Mouse (Mus musculus): ENCODE data around the gene Olfr691. TPM values are rescaled to one million over a fixed set of nuclear protein-coding genes. Genes with fewer than 3 reads are reported as not detected.
A peak's percentile ranks its signal among the peaks of the same experiment; 100 is the strongest.

Gene Olfr691
- total RNA-seq, 2 experiments from 2014 or later = not detected

DNA sequence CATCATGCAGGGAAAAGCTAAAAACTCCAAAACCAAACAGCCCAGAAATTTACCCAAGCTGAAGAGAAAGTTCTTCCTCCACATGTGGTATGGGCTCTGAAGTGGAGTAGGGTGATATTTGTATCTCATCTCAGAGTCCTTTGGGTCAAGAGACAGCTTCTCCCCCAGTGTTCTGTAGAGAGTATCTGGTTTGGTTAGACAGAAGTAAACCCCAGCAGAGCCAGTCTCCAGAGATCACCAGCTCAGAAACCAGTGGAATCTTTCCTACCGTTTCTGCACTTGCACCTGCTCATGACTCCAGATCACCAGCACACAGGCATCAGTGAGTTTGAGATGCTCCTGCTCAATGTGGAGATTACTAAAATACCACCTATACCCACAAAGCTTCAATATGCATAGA, 8.1 kb downstream of the Olfr691 start, which contains the start of gene Olfr690:
Gene Olfr690, minus strand, starts transcription at position 101 of the 400 bp plus-strand sequence.
- no peak for TF ChIP-seq CTCF (IDR thresholded peaks at IDR 0.05)
- no peak within 1 kb of the TSS for H3K4me3 ChIP-seq
- DNase-seq = no peak
- intact Hi-C loops (cut with DNase I) = no loop called here
- H3K27ac ChIP-seq = no peak within 1 kb of the TSS

DNA sequence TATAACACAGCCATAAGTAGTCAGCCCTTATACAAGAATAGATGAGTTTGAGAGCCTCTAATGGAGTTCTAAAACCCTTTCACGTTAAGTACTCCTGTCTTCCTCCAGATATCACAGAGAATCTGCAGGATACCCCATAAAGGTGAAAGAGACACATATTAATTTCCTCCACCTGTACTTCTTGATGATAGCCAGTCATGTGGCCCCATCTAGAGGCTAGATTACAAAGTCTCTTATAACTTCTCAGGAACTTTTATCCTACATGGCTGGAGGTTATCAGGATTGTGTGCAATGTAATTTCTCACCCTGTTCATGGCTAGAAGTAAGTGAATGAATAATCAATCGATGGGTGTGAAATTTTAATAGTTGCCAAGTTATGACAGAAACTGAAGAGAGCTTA, 16.8 kb downstream of the Olfr691 start:
- intact Hi-C loops (cut with DNase I) = no loop called here
- no peak overlapping the region for H3K4me3 ChIP-seq
- no peak overlapping the region for H3K27ac ChIP-seq
- peak; percentile 30 for TF ChIP-seq CTCF (IDR thresholded peaks at IDR 0.05)
- no peak for DNase-seq

DNA sequence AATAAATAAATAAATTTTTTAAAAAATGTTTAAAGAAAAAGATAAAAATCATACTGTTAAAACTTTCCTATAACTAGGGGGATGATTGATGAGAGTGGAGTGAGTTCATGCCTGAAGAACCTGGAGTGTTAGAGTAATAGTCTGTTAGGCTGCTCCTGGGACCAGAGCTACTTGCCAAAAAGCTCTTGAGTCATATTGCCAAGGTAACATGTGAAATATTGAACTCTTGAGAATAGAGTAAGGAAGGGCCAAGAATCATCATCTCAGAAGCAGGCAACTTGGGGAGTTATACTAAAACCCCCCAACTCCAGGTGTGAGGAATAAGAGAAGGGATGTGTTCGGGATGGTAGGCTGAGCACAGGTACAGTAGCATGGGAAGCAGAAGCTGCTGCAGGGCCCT, 31.2 kb downstream of the Olfr691 start, which contains the start of gene Olfr689:
Gene Olfr689, plus strand, starts transcription at position 301 of the 400 bp plus-strand sequence.
- DNase-seq = no peak
- no peak for TF ChIP-seq CTCF (IDR thresholded peaks at IDR 0.05)
- intact Hi-C loops (cut with DNase I) = no loop called here
- Histone ChIP-seq H3K4me3 (no peak within 1 kb of the TSS), H3K27ac (no peak within 1 kb of the TSS)

DNA sequence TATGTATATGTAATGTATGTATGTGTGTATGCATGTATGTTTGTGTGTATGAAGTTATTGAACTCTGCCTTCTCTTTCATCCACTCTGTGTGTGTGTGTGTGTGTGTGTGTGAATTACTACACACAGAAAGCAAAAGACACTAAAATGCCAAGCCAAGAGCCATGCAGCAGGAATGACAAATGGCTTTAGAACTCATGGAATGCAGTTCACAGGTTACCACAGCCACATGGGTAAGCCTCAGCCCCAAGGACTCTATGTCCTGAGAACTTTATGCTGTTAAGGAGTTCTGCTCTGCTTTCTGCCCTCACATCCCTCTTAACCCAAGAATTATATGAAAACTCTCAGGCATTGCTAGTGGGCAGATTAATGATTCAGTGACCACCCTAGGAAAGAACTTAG, 52.0 kb downstream of the Olfr691 start:
- intact Hi-C loops (cut with DNase I) = no loop called here
- DNase-seq = no peak
- Histone ChIP-seq H3K27ac (no peak overlapping the region), H3K4me3 (no peak overlapping the region)
- no peak for TF ChIP-seq CTCF (IDR thresholded peaks at IDR 0.05)

DNA sequence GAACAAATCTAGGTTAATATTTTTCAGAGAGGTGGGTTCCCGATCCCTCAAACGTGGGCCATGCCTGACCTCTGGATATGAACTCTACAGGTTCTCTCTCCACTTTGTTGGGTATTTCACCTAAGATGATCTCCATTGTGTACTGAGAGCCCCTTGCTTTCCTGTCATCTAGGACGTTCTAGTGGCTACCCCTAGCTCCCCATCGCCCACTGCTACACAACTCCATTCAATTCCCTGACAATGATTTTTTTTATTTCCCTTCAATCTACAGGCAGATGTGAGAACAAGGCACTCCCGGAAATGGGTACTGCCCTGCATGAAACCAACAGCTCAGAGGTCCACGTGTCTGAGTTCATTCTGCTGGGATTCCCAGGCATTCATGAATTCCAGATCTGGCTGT, 54.3 kb downstream of the Olfr691 start, which contains the start of gene Olfr688:
Gene Olfr688, plus strand, starts transcription at position 301 of the 400 bp plus-strand sequence.
- DNase-seq = no peak
- no peak within 1 kb of the TSS for H3K27ac ChIP-seq
- intact Hi-C loops (cut with DNase I) = no loop called here
- no peak within 1 kb of the TSS for H3K4me3 ChIP-seq
- TF ChIP-seq CTCF (IDR thresholded peaks at IDR 0.05) = no peak

Other genes starting within 250 kb of the Olfr691 start
- not detected for gene Olfr680-ps1, start 249.5 kb downstream of the Olfr691 start, total RNA-seq (2021)
- gene Olfr681, start 225.4 kb downstream of the Olfr691 start, total RNA-seq (2021) = not detected
- gene Olfr683, start 195.3 kb downstream of the Olfr691 start, total RNA-seq (2021) = not detected
- gene Olfr684, start 178.6 kb downstream of the Olfr691 start, total RNA-seq (2021) = not detected
- gene Olfr685, start 156.3 kb downstream of the Olfr691 start, total RNA-seq (2021) = not detected
- gene Olfr686, start 134.8 kb downstream of the Olfr691 start, total RNA-seq (2021) = not detected
- not detected for gene Olfr688, start 54.2 kb downstream of the Olfr691 start, total RNA-seq (2021)
- gene Olfr689, start 31.1 kb downstream of the Olfr691 start, total RNA-seq (2021) = not detected
- not detected for gene Olfr690, start 8.2 kb downstream of the Olfr691 start, total RNA-seq (2021)
- gene Olfr692, start 26.0 kb upstream of the Olfr691 start, total RNA-seq (2021) = not detected
- gene Gm5901, start 32.8 kb upstream of the Olfr691 start, total RNA-seq (2021) = not detected
- 10 to 100 TPM in 1 of 2 experiments, 1 to 10 TPM in 1; 9.8 to 10.8 TPM for gene Fam160a2, start 57.8 kb upstream of the Olfr691 start, total RNA-seq (2021)
- gene Cnga4, start 62.3 kb upstream of the Olfr691 start, total RNA-seq (2021) = not detected
- gene Cckbr, start 83.5 kb upstream of the Olfr691 start, total RNA-seq (2021) = not detected
- 10 to 100 TPM in 1 of 2 experiments, 1 to 10 TPM in 1; 7.6 to 12.7 TPM for gene Cavin3, start 140.0 kb upstream of the Olfr691 start, total RNA-seq (2021)
- gene Smpd1, start 212.1 kb upstream of the Olfr691 start, total RNA-seq (2021) = 10 to 100 TPM; 53.4 to 56.8 TPM
- gene Apbb1, start 239.4 kb upstream of the Olfr691 start, total RNA-seq (2021) = 1 to 10 TPM; 7.1 to 7.2 TPM

All from gastrocnemius, adult 2 months (tissue).